Mouse (Mus musculus) embryonic facial prominence, embryonic 15.5 days (tissue): Measurements from ENCODE around the gene Gm20388. TPM values are rescaled to one million over a fixed set of nuclear protein-coding genes. Genes with fewer than 3 reads are reported as not detected.
A peak's percentile ranks its signal among the peaks of the same experiment; 100 is the strongest.

Experiments
- ATAC-seq: fragments of 200-750 bp; cut with Nextera tagmentation; 2 replicates; pipeline ENCODE4 v1.8.0; 2017; ENCODE audit warnings: low read depth, moderate TSS enrichment; ENCODE audit not compliant: insufficient number of reproducible peaks, low FRiP score, low TSS enrichment
- H3K27ac ChIP-seq: fragments of 300-500 bp; sonication (generic); replicated peaks from 2 replicates; pipeline ENCODE4 v1.5.1; 2015; ENCODE audit warnings: mild to moderate bottlenecking, inconsistent platforms
- H3K27me3 ChIP-seq: fragments of 300-500 bp; sonication (generic); 2 replicates; pipeline ENCODE4 v1.6.1; 2015; ENCODE audit warnings: inconsistent platforms
- H3K36me3 ChIP-seq: fragments of 300-500 bp; sonication (generic); 2 replicates; pipeline ENCODE4 v1.6.1; 2015; ENCODE audit warnings: mild to moderate bottlenecking, inconsistent platforms
- H3K4me1 ChIP-seq: fragments of 300-500 bp; sonication (generic); 2 replicates; pipeline ENCODE4 v1.6.1; 2015; ENCODE audit warnings: inconsistent platforms
- H3K4me2 ChIP-seq: fragments of 300-500 bp; sonication (generic); replicated peaks from 2 replicates; pipeline ENCODE4 v1.6.1; 2015; ENCODE audit warnings: mild to moderate bottlenecking, inconsistent platforms
- H3K4me3 ChIP-seq: fragments of 300-500 bp; sonication (generic); replicated peaks from 2 replicates; pipeline ENCODE4 v1.5.1; 2015; ENCODE audit warnings: mild to moderate bottlenecking, inconsistent platforms
- H3K9ac ChIP-seq: fragments of 300-500 bp; sonication (generic); 2 replicates; pipeline ENCODE4 v1.6.1; 2015; ENCODE audit warnings: inconsistent platforms
- H3K9me3 ChIP-seq: fragments of 300-500 bp; sonication (generic); replicated peaks from 2 replicates; pipeline ENCODE4 v1.6.1; 2016; ENCODE audit warnings: inconsistent platforms
- WGBS: fragments of 180-500 bp; shearing (Covaris S2); methylation state at CpG from one replicate; pipeline ENCODE4 v1.1.7; 2015; 5-methylcytosine and 5-hydroxymethylcytosine counted together
- polyA plus RNA-seq: library from polyadenylated mRNA; unstranded; fragments of >200 nt; fragmentation: Nextera tagmentation; extraction: Ambion mirVana; gene quantifications from 2 replicates; pipeline ENCODE4 v1.2.1, GENCODE M21; 2015

The Gm20388 gene
- polyA plus RNA-seq, 1 experiment from 2014 or later, result 8.0 TPM

DNA sequence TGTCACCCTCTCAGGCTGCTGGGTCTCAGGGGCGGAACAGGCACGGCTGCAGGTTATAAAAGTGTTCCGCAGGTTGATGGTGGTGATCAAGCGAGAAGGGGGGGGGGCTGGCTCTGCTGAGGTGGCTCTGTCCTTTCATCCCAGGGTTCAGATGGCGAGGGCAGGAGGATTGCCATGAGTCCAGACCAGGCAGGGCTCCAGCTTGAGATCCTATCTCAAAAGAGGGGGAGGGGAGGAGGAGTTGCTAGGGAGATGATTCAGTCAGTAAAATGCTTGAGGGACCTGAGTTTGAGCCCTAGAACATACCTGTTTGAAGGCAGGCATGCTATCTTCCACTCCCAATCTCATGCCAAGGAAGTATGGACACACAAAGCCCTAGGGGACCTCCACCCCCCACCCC, 649.9 kb downstream of the Gm20388 start:
- no peaks in the 10 kb centered on the region for H3K27me3 ChIP-seq
- 84% methylated on average over 5 of the region's 5 CpGs for WGBS
- H3K27ac ChIP-seq, result no peak overlapping the region
- no peak overlapping the region for H3K9ac ChIP-seq
- no peak overlapping the region for H3K4me2 ChIP-seq
- no peak for ATAC-seq
- H3K36me3 ChIP-seq, result no peaks in the 10 kb centered on the region
- no peak overlapping the region for H3K4me3 ChIP-seq
- peaks cover 99% of the 10 kb centered on the region for H3K4me1 ChIP-seq
- no peaks in the 10 kb centered on the region for H3K9me3 ChIP-seq

DNA sequence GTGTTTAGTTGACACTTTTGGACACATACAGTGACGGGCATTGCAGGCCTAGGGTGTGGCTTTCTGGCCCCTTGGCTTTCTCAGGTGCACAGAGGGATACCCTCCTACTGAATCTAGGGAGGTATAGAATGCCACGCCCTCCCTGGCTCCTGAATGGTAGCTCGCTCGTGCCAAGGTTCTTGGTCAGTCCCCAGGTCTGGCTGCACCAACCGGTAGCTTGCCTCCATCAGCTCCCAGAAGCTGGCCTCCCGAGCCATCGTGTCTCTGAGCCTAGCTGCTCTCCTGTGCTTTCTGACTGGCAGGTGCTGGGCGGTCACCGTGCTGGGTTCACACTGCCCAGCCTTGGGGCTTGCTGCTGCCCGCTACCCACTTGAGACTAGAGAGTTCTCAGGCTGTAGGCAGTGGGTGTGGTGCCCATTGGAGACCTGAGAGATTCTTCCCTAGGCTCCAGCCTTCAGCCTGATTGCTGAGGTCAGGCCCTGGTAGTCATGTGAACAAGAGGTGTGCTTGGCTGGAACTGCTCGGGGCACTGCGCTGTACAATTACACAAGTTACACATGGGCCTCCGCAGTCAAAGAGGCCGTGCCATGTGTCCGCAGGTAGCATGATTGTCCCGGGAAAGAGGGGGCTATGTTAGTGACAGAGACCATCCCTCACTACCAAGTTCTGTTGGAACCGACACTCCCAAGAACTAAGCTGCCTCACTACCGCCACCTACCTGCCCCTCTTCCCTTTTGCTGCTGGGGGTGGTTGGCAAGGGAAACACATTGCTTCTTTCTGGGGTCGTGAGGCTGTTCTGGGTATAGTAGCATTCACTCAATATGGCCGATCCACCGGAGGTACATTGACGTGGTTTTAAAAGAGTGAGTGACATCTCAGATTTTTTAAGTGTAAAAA, 651.1 kb downstream of the Gm20388 start:
- Histone ChIP-seq H3K27ac (peak overlapping the region; percentile 86; the same call in 1 of the 2 replicates), H3K4me3 (no peak overlapping the region), H3K9ac (no peak overlapping the region), H3K4me2 (no peak overlapping the region), H3K9me3 (no peaks in the 10 kb centered on the region), H3K36me3 (peaks cover 4% of the 10 kb centered on the region), H3K4me1 (peaks cover 98% of the 10 kb centered on the region), H3K27me3 (no peaks in the 10 kb centered on the region)
- 80% methylated on average over 22 of the region's 22 CpGs for WGBS
- no peak for ATAC-seq

DNA sequence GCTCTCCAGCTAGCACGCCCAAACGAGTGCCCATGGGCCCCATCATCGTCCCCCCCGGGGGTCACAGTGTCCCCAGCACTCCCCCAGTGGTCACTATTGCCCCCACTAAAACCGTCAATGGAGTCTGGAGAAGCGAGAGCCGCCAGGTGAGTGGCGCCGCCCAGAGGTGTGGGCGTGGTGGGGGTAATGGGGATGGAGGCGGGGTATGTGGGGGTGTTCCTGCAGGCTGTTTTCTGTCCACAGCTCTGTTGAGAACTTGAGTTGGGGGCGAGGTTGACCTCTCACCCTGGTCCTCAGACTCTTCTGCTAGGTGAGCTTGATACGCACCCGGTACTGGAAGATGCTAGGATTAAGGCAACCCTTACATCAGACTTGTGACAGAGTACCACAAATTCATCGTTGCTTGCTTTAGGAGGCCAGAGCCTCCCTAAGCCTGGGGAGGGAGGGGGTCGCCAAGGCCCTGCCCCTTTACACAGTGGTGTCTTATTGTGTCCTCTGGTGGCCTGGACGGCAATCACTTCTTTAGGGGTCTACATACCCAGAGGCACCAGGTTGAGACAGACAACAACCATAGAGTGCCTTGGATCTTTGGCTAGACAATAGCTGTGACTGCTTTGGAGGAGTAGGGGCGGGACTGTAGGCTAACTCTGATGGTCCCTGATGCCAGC, 652.2 kb downstream of the Gm20388 start:
- Histone ChIP-seq H3K9me3 (no peaks in the 10 kb centered on the region), H3K4me1 (peaks cover 91% of the 10 kb centered on the region), H3K27me3 (no peaks in the 10 kb centered on the region), H3K4me2 (peak overlapping the region; percentile 24; the same call in 1 of the 2 replicates), H3K36me3 (peaks cover 14% of the 10 kb centered on the region), H3K9ac (no peak overlapping the region), H3K4me3 (no peak overlapping the region), H3K27ac (peak overlapping the region; percentile 86)
- no peak for ATAC-seq
- WGBS, result 68% methylated on average over 18 of the region's 18 CpGs

DNA sequence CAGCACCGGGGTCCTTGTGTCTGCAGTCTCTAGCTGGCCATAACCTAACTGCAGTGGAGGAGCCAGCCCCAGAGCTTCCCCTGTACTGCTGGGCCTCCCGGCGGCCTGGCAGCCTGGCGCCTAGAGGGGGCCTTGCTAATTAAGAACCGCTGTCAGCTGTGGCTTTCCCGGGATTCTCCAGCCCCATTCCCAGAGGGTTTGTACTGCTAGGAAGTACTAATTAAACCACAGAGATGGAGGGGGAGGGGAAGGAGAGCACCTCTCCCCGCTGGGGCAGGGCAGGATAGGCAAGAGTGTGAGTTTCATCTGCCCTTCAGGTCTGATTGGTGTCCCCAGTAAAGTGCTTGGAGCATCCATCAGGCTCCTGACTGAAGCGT, 652.7 kb downstream of the Gm20388 start:
- Histone ChIP-seq H3K4me3 (no peak overlapping the region), H3K9me3 (no peaks in the 10 kb centered on the region), H3K4me1 (peaks cover 85% of the 10 kb centered on the region), H3K36me3 (peaks cover 19% of the 10 kb centered on the region), H3K27ac (peak overlapping the region; percentile 86), H3K9ac (no peak overlapping the region), H3K27me3 (no peaks in the 10 kb centered on the region), H3K4me2 (peak overlapping the region; percentile 24)
- 11% methylated on average over 8 of the region's 8 CpGs for WGBS
- peak; percentile 22 for ATAC-seq

DNA sequence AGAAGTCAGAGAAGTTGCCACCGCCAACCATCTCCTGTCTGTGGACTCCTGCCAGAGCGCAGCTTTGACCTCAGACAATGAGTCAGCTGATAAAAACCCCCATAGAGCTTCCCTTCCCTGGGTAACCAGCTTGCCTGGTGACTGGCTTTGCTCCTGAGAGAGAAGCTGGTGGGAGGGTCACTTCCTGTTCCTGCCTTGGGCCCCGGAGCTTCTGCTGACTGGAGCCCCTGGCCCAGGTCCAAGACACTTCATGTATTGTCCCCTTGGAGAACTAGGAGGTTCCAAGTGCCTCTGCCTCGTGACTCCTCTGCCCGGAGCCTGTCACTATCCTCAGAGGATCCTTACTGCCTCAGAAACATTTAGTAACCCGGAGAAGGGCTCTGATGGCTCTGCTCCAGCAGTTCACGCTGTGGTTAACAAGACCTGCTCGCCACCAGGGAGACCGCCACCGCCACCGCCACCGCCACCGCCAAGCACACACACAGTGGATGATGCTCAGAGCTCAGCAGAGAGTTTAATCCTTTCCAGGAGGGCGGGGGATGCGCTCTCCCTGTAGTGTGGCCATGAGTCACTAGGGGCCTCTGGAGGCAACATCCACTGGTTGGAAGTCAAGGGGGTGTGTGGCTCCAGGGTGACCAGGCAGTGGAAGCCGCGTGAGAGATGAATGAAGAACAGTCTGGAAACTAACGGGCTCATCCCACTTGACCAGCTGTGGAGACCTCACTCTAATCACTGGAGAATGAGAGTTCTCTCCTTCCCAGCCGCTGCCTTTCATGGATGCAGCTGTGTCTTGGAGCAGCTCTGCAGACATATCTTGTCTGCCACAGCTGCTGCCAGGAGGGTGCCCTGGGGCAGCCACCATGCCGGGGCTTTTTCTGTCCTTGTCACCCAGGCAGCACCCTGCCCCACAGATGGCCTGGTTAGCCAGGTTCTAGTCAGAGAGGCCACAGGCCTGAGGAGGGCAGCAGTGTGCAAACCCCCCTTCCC, 653.5 kb downstream of the Gm20388 start:
- H3K36me3 ChIP-seq, result peaks cover 27% of the 10 kb centered on the region
- 15% methylated on average over 20 of the region's 20 CpGs for WGBS

DNA sequence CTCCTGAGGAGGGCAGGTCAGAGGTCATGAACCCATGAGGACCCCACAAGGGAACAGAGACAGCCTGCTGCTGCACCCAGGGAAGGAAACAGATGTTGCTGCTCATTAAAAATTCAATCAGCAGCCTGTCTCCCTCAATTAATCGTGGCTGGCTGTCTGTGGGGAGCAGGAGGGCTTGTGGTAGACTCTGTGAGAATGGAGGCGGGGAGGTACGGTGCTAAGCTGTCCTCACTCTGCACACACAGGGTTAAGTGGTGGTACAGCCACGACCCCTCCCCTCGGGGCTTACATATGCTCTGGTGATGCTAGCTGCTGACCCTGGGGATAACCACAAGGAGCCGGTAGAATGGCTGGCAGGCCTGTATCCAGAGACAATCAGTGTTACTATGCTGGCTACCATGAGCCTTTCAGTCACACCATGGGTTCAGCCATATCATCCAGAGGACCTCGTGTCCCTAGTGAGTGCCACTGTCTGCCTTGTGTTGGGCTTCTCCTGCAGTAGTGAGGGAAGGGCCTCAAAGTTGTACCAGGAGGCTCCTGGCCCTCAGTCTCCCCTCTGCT, 654.6 kb downstream of the Gm20388 start:
- Histone ChIP-seq H3K27ac (0 out of 2 replicates have a peak overlapping the region, but pooled peaks have one; percentile 86), H3K36me3 (peaks cover 38% of the 10 kb centered on the region), H3K27me3 (no peaks in the 10 kb centered on the region), H3K4me3 (no peak overlapping the region), H3K9me3 (no peaks in the 10 kb centered on the region), H3K4me2 (no peak overlapping the region), H3K4me1 (peaks cover 66% of the 10 kb centered on the region), H3K9ac (no peak overlapping the region)
- ATAC-seq, result no peak
- WGBS, result 30% methylated on average over 7 of the region's 7 CpGs

More for the DNA sequence above, 653.5 kb downstream of the Gm20388 start:
- Histone ChIP-seq H3K27me3 (no peaks in the 10 kb centered on the region), H3K4me1 (peaks cover 77% of the 10 kb centered on the region), H3K4me3 (no peak overlapping the region; the same call in 1 of the 2 replicates), H3K27ac (peak overlapping the region; percentile 86), H3K9me3 (no peaks in the 10 kb centered on the region), H3K4me2 (peak overlapping the region; percentile 24), H3K9ac (no peak overlapping the region)
- ATAC-seq, result peak; percentile 21; the same call in 1 of the 2 replicates

DNA sequence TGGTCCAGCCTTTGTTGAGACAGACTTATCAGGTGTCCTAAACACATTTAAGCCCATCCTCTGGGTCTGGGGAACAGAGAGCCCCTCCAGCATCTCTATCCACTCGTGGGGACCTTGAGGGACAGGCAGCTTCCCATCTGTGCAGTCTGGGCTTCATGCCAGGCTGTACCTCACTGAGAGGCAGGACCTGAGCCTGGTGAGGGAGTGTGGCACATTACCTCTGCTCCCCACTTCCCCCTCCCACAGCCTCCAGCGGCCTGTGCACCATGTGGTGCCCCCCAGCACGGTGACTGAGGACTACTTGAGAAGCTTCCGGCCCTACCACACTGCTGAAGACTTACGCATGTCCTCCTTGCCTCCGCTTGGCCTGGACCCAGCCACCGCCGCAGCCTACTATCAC, 656.0 kb downstream of the Gm20388 start:
- Histone ChIP-seq H3K4me3 (no peak overlapping the region), H3K36me3 (peaks cover 51% of the 10 kb centered on the region), H3K9me3 (no peaks in the 10 kb centered on the region), H3K4me1 (peaks cover 57% of the 10 kb centered on the region), H3K9ac (no peak overlapping the region), H3K27me3 (no peaks in the 10 kb centered on the region), H3K27ac (no peak overlapping the region), H3K4me2 (no peak overlapping the region)
- no peak for ATAC-seq
- WGBS, result 66% methylated on average over 8 of the region's 8 CpGs

DNA sequence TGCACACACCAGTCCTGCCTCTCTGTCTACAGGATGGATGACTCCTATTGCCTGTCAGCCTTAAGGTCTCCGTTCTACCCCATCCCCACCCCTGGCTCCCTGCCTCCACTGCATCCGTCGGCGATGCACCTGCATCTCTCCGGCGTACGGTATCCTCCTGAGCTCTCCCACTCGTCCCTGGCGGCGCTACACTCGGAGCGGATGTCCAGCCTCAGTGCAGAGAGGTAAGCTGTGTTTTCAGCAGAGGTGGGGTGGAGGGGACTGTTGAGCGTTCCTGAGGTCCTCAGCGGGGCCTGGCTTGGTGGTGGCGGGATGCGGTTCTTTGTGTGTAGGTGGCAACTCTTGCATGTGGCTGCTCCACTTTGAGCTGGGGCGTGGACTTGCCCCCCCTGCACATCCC, 657.1 kb downstream of the Gm20388 start:
- no peak overlapping the region for H3K4me3 ChIP-seq
- ATAC-seq, result no peak
- H3K4me1 ChIP-seq, result peaks cover 47% of the 10 kb centered on the region
- H3K9ac ChIP-seq, result no peak overlapping the region
- 94% methylated on average over 17 of the region's 17 CpGs for WGBS
- no peak overlapping the region for H3K27ac ChIP-seq
- no peaks in the 10 kb centered on the region for H3K9me3 ChIP-seq
- peaks cover 62% of the 10 kb centered on the region for H3K36me3 ChIP-seq
- no peaks in the 10 kb centered on the region for H3K27me3 ChIP-seq
- H3K4me2 ChIP-seq, result no peak overlapping the region

DNA sequence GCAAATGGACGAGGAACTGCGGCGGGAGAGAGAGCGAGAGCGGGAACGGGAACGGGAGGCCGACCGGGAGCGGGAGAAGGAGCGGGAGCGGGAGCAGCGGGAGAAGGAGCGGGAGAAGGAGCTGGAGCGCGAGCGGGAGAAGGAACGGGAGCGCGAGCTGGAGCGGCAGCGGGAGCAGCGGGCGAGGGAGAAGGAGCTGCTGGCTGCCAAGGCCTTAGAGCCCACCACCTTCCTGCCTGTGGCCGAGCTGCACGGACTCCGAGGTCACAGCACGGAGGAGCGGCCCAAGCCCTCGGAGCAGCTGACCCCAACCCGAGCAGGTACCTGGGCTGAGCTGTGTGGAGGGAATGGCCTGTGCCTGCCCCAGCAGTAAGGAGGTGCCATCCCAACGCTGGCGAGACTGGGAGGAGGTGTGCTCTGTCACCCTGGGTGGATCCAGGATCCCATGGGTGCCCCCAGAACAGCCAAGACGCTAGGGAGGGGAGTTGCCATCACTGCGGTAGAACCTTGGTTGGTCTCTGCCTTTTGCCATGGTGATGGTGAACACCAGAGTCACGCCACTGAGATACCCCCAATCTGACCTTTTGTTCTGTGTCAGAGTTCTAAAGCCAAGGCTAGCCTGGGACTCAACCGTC, 657.6 kb downstream of the Gm20388 start:
- Histone ChIP-seq H3K4me3 (no peak overlapping the region), H3K27ac (no peak overlapping the region), H3K9me3 (no peaks in the 10 kb centered on the region), H3K4me2 (no peak overlapping the region), H3K36me3 (peaks cover 67% of the 10 kb centered on the region), H3K27me3 (no peaks in the 10 kb centered on the region), H3K9ac (no peak overlapping the region), H3K4me1 (peaks cover 41% of the 10 kb centered on the region)
- 96% methylated on average over 37 of the region's 37 CpGs for WGBS
- ATAC-seq, result no peak

DNA sequence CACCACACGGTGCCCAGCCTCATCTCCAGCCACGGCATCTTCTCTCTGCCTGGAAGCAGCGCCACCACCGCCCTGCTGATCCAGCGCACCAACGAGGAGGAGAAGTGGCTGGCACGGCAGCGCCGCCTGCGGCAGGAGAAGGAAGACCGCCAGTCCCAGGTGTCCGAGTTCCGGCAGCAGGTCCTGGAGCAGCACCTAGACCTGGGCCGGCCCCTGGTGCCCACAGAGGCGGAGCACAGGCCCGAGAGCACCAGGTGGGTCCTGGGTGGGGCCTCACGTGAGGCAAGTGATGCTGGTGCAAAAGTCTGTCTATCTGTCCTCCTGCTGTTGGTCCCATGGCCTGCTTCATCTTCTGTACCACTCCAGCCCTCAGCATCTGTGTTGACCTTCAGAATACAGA, 658.5 kb downstream of the Gm20388 start:
- 94% methylated on average over 17 of the region's 17 CpGs for WGBS
- no peaks in the 10 kb centered on the region for H3K27me3 ChIP-seq
- no peak overlapping the region for H3K9ac ChIP-seq
- peaks cover 33% of the 10 kb centered on the region for H3K4me1 ChIP-seq
- peaks cover 76% of the 10 kb centered on the region for H3K36me3 ChIP-seq
- ATAC-seq, result no peak
- no peak overlapping the region for H3K27ac ChIP-seq
- H3K9me3 ChIP-seq, result no peaks in the 10 kb centered on the region
- H3K4me2 ChIP-seq, result no peak overlapping the region
- no peak overlapping the region for H3K4me3 ChIP-seq
